Mouse (Mus musculus) c-Kit-positive CD71-positive TER-119-negative erythroid progenitor cells, embryonic 14.5 days (primary cell): ENCODE measurements at regions not wholly inside any gene's neighbourhood (a gene's known extent, or its start where the extent isn't known, plus 50 kb on each side); places are given as distances from the start of the nearest gene placed in this dataset.

Experiments
- DNase-seq: peaks from one replicate; pipeline ENCODE4 v3.0.0-alpha.2; 2013; ENCODE audit warnings: low read depth

DNA sequence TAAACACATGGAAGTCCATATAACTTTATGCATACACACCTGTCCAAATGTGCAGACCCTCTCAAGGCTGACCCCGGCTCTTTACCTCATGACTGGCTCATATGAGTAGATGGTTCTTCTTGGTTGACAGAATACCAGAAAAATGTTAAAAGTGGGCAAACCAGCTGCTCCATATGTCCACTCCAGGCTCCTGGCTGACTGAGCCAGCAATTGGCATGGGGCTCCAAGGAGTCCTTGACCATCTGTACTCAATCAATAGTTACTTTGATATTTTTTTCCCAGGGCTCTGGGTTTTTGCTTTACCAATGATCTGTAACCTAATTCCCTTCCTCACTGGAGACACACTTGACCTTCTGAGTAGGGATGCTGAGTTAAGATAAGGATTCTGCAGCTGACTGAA lies 345.5 kb downstream of the Ccser2 start:
- DNase-seq: no peak

DNA sequence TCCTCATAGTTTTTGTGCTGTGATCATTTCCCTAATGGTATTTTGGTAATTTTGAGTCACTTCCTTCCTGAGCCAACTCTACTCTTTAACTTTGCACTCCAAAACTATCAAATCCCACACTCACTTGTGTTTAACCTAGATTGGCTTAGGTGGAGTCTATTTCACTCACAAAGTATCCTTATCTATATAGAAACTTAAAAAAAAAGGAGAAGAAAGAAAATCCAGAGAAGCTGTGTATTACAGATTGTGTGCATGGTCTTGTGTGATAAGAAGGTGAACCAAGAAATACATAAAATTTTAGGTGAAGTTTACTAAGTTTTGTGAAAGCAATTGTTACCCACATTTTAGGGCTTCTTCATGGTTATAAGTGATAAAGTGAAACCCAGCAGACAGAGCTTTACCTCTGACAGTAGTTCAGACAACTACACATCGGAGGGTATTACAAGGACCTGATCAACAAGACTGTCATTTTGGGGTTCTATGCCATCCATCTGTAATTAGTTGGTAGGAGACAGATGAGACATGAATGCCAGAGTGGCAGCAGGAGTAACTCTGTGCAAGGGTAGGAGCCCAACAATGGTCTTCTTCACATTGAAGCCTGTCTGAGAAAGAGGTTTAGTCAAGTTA lies 350.0 kb downstream of the Ccser2 start:
- DNase-seq: peak; percentile 48

DNA sequence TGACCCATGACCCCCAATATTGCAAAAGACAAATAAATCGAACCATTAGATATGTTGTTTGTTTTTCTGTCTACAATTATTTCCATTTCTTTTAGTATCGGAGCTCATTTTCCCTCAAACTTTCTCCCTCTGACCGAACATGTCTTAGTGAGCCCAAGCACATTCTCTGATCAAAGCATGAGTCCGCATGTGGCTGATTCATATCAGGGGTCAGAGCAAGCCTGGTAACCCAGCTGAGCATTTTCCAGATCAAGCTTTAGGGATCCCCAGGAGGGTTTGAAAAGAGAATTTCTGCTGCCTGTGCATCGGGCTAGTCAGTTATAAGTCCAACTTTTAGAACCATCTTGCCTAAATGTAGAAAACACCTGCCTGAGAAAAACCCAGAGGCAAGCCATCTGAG lies 350.6 kb downstream of the Ccser2 start:
- no peak for DNase-seq

DNA sequence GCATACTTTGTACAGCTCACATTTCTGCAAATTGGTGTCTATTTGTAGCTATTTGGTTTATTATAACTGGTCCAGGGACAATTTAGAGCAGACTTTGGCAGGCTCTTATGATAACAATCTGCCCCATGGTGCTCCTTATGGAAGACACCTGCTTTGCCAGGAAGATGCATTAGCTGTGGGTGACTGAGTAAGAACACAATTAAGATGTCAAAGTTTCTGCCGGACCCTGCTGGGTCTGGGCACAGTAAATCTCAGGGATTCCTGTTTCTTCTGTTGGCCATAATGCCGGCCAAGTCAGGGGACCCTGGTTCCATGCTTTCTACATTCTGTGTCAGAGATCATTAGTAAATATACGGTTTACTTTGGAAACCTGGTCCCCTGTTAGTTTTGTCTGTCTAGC lies 353.7 kb downstream of the Ccser2 start:
- no peak for DNase-seq

DNA sequence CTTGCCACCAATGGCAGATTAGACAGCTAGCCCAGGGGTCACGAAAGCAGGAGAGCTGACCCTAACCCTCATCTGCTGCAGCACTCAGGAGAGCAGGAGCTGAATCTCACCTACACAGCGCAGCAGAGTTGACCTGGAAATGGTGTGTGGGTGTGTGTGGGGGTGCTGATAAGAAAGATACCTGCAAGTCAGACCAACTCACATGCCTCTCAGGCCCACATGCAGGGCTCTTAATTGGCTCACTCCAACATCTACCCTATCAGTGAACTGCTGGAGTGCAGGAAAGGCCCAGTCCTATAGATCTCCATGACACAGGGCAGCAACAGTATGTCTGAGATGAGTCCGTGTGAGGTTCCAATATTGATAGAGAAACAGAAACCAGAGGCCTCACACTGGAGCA lies 355.7 kb downstream of the Ccser2 start:
- no peak for DNase-seq

DNA sequence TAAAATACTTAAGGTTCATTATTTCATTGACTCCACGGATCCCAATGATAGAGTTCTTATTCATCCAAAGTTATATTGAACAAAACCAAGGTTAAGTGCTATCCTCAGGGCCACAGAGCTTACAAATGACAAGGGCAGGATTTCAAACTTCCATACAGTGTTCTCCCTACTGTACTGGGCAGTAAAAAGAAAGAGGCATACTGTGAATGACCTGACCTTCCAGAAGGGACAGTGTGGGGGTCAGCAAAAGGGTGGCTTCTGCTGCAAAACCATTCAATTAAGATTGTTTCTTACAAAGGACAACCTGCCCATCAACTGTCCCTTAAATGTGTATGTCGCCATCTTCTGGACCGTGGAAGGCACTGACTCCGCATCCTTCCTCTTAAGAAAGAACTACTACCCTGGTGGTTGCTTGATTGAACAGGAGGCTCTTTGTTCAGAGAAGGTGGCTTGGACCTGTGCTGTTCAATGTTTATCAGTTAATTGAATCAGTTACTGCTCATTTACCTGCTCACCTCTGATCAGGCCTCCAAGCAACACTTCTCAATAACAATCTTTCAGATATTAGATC lies 384.4 kb downstream of the Ccser2 start:
- DNase-seq: no peak

DNA sequence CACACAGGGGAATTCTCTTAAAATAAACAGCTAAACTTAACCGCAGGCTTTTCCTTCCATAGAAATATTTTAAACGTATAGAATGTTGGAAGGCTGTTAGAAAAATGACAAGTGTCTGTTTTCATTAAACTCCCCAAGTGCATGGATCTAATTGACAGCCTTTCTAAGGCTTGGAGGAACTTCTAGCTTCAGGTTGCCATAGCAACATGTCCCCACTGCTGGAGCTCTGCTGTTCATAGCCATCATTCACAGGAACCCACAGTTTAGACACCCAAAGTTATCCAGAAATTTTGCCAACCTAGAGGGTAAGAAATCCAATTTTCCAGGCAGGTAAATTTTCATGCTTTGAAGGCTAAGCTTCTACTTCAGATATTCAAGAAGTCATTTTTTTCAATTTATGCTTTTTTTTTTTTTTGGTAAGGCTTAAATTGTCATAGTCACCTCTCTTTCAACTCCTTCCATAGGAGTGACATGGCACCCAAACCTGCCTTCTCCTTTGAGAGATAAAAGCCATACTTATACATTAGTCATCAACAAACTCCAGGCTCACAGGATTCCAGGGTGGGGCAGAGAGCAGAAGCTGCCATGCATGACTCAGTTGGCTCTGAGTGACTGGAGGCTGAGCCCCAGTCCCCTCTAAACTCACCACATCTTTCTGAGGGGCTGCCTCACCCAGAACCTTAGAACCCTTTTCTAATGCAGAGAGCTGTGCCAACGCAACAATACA lies 385.1 kb downstream of the Ccser2 start:
- DNase-seq: no peak

DNA sequence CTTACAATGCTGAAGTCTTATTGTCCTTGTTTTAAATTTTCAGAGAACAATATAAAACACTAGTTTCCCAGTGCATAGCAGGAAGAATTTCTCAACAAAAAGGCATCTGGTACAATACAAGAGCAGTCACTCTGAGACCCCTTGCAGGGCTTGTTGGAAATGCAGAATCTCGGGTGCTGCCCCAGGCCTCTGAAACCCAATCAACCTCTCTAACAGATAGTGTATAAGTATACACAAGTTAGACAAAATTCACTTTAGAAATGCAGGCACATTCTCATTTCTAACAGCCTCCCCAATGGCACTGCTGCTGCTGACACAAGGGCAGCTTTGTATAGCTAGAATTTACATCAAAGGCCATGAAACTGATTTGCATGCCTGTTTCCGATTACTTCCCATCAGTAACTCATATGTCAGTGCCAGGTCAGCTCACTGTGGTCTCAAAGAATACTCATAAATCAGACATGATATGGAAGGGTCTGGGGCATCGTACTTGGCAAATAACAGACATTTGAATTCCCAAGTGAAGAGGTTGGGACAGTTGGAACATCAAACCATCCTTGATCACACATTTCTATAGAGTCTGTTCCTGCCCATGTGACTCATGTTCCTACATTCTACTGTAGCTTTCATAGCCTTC lies 405.2 kb downstream of the Ccser2 start:
- DNase-seq: no peak

DNA sequence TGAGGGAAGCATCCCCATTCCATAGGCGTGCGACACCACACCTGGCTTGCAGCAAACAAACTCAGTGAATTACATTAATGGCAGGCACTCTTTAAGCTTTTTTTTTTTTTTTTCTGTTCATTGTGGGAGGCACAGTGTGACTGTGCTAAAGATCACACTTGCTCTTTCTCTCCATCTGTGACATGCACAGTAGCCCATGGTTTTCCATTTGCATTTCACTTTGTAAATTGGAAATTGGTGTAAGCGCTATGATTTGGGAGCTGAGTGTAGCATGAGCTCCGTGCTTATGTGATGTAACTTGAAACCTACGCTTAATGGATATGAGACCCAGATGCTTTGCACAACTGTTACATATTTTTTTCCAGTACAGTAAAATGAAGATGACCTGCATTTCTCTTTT lies 431.2 kb downstream of the Ccser2 start:
- no peak for DNase-seq

DNA sequence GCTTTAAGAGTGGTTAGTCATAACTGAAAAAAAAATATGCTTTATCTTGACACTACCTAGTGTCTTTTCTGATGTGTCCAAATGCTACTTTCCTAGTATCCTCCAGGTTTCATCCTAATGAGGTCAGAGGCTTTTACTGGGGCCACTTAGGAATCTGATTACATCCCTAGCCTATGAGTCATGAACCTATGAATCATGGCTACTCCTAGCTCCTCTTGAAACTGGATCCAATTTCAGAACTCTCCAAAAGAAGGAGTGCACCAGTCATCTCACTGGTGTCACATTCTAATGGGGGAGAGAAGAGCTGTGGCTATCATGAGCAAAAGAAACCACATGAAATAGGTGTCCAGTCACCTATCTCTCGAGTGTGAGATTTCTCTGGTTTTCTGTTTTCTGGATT lies 432.6 kb downstream of the 4930474N05Rik start:
- no peak for DNase-seq

DNA sequence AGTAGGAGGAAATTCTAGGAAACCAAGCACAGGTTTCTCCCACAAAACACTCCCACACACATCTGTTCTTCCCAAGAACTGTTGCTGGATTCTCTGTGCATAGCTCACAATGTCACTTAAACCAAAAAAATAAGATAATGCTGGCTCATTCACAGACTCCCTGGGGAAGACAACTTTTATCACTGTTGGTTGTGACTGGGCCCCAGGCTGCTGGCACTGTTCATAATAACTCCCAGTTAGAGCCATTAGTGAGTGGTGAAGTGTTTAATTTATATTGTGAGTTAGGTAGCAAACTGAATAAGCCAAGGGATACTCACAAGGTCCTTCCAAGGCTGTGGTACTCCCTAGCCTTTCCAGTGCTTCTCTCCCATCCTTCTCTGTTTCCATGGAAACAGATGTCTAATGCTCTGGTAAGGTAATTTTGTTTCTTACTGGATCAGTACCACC lies 430.9 kb downstream of the 4930474N05Rik start:
- DNase-seq: no peak

DNA sequence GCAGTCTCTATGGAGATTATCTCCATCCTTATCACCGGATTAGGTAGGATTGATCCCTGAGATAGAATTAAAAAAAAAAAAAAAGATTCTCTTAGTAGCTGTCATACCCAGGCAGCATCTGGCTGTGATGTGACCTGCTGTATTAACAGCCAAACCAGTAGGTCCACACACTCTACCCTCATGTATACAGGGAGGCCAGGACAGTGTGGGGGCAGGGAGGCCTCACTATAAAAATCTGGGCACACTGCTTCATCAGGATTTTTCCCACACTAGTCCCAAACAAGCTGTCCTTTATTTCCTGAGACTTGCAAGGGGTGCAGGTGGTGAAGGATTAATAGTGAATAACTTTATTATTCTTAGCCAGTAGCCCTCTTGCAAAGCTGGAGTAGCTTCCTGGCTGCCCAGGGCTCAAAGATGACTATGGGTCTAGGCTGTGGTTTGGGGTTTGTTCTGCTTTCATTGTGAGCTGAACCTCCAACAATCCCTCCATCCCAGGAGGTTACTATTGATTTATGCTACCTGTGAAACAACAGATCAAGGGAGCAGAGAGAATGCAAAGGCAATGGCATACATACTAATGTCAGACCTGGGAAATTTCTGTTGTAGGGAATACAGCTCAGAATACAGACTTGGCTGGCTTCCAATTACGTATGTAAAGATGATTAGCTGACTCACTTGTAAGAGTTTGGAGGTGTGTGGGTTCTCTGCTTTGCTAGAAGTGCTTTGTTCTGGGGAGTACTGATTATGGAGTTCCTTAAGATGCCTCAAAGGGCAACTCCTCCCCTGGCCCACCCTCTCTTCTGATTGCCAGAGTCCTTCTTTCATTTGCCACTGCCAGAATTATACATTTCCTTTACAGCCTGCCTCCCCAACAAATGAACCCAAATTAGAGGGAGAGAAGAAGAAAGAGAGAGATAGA lies 407.6 kb downstream of the 4930474N05Rik start:
- no peak for DNase-seq

DNA sequence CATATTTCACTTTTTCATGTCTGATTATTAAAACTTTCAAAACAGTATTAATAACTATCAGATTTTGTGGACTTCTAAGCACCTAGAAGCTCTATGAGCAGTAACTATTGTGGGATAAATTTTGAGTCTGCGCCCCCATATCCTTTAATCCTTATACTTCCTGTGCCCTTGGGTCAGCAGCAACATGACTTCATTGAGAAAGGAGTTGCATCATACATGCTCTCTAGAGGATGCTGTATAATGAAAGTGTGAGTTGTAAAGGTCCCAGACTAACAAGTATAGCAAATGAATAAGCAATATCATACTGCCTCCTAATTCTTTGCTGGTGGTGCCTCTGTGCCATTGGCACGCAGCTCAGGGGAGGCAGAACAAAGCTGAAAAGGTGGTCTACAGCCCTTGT lies 404.6 kb downstream of the 4930474N05Rik start:
- DNase-seq: no peak

DNA sequence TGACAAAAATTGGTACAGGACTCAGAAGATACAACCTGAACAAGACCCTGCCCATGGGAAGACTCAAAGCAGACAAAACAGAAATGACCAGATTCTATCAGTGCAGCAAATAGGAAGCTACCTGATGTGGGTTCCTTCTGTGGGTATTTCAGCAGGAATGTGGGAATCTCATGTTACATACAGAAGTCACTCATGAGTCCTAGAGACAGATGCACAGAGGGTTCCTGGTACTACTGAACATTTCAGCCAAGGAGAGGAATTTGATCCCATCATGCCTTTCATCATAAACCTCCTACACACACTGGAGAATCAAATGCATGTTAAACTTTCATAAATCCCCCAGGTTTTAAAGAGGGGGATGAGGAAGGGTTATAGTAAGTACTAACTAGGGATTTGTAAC lies 390.8 kb downstream of the 4930474N05Rik start:
- no peak for DNase-seq

DNA sequence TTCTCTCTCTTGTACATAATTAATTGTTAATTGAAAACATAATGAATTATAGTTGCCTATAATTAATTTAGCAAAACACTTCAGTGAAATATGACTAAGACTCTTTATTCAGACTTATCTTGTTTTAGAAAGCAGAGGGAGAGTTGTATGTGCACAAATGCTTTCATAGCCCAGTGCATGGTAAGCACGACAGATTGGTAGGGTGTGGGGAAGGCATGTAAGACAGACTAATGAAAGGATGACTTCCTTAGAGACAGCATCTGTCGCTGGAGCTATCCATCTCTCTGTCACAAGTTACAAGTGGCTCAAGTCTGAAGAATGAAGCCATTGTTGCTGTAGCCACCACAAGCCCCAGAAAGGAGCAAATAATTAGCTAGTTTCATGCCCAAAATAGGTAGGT lies 376.9 kb downstream of the 4930474N05Rik start:
- DNase-seq: no peak

DNA sequence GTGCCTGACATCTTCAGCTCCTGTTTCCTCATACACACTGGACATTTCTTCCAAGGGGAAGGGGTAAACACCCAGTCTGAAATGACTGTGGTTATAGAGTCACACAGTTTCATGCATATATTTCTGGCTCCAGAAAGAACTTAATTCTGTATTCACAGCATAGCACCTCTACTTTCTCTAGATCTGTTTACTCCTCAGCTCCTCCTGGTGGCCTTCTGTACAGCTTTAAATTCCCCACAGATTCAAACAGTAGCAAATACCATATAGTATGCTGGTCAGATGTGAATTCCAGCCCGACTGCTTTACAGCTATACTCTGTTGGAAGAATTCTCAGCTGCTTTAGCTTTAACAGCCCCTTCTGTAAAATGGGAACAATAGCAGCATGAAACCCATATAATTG lies 375.6 kb downstream of the 4930474N05Rik start:
- DNase-seq: no peak

DNA sequence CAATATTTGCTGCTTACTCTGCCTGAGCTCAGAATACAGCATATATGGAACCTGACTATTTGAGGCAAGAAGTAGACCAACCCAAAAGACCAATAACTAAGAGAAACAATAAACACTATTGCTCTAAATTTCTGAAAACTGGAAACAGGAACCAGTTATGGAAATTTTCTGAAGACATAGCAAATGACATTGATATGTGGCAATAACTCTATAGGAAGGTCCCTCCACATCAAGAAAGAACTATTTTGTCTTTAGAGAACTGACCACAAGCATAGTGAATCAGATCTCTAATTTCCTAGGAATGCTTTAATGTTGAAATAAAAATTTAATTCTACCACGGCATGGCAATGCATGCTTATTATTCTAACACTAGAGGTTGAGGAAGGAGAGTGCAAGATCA lies 358.3 kb downstream of the 4930474N05Rik start:
- DNase-seq: no peak

DNA sequence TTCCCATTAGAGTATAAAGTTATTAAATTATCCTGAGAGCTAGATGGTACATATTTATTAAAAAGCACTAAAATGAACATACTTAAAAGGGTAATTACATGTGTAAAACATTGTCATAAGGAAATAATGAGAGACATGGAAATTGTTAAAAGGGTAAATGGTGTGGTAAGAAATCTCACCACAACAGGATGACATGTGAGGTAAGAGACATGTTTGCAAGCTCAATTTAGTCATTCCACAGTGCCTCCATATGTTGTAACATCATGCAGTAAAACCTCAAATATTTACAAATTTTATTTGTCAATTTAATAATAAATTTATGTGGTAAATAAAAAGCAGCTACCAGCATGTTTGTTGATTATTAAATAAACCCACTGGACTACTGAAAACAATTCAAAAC lies 355.4 kb downstream of the 4930474N05Rik start:
- no peak for DNase-seq

DNA sequence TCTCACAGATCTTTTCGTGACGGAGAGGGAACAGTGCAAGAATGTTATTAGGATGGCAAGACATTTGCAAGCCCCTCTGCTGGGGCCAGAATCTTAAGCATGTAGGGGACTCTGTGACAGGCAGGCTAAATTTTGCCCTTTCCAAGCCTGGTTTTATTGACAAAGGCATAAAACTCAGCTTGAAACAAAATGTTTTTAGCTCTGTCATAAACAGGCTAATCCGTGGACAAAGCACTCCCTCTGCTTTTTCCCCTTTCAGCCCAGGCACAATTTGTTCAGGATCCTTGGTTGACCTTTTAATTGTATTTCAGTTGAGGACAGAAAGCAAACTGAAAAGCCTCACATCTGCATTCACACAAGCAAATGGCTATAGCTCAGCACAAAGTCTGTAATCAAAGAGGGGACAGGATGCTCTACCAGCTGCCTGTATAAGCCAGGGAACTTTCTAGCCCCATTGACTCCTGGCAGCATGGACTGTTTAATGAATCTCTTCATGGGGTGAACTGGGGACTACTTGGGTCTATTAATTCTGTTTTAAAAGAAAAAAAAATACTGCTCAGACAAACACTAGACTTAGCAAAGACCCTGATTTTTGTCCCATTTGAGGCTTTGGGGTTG lies 320.0 kb downstream of the 4930474N05Rik start:
- DNase-seq: no peak

DNA sequence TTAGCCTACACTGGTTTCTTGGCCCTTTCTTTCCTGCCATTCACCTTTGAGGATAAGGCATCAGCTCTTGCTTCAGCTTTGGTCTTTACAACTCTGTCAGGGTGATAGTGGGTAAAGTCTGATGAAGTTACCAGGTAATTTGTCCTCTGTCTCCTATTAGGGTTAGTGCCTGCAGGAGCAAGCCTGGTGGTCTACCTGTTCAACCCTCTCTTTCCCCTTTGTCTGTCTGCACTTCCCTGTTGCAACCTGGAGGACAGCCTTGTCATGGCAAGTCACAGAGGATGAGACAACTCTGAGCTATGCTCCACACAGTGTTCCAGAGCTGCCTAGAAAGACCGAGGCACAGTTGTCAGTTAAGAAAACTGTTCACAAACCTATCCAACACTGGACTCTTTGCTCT lies 319.5 kb downstream of the 4930474N05Rik start:
- no peak for DNase-seq
